Mouse (Mus musculus): ENCODE measurements at regions not wholly inside any gene's neighbourhood (a gene's known extent, or its start where the extent isn't known, plus 50 kb on each side); places are given as distances from the start of the nearest gene placed in this dataset. TPM values are rescaled to one million over a fixed set of nuclear protein-coding genes. Genes with fewer than 3 reads are reported as not detected.

DNA sequence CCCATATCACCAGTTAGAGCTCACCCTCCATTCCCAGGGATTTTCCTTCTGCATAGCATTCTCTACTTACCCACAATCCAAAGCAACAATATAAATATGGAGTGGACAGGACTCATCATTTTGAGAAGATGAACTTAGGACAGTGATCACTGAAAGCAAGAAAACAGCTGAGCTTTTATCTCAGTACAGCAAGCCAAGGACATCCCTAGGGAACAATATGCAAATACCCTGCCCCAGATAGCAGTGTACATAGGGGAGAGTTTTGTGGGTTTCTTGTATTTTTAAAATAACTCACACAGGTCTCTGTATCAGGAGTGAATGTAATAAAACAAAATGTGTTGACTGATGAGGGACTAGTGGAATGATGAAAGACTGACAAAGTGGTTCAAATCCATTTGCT lies 780.5 kb downstream of the Rpia start:
- Histone ChIP-seq H3K4me2 (ENCODE audit: low read depth, low read length) (no peak overlapping the region), H3K4me3 (ENCODE audit: low read depth, low read length) (no peak overlapping the region)
- ATAC-seq (ENCODE audit: low read depth) = no peak

More for the DNA sequence above, 780.5 kb downstream of the Rpia start:
- DNase-seq (ENCODE audit: low spot score) = no peak
- H3K9ac ChIP-seq (ENCODE audit: low read depth, low read length) = no peak overlapping the region
- no peaks in the 10 kb centered on the region for H3K36me3 ChIP-seq (ENCODE audit: control insufficient read depth, insufficient read depth, low read length)
- no peaks in the 10 kb centered on the region for H3K9me3 ChIP-seq (ENCODE audit: control insufficient read depth, low read length)
- H3K4me1 ChIP-seq (ENCODE audit: control insufficient read depth, insufficient read depth, low read length) = no peaks in the 10 kb centered on the region
- no peak overlapping the region for H3K27ac ChIP-seq (replicated peaks; ENCODE audit: low read depth, low read length)
- no peaks in the 10 kb centered on the region for H3K27me3 ChIP-seq (replicated peaks; ENCODE audit: control insufficient read depth, insufficient read depth, low read length)

Small RNAs in the stretch of these regions (microRNA-seq; reads per million reads assigned to microRNA genes)
- not detected for gene Gm23694 (ENCODE audit: borderline number of aligned reads)
- not detected for gene Gm24096 (ENCODE audit: borderline number of aligned reads)
